Mouse (Mus musculus) heart, postnatal 10 days (tissue): Measurements from ENCODE around the gene Rps11. TPM values are rescaled to one million over a fixed set of nuclear protein-coding genes. Genes with fewer than 3 reads are reported as not detected.

Experiments used
- microRNA-seq, 2 experiments: library from miRNA; unstranded; fragments of <30 nt; microRNA quantifications; one replicate each; pipeline ENCODE4 v1.2.0; 2022
- total RNA-seq, 2 experiments: library from RNA; stranded (reverse); gene quantifications; 2 replicates each; pipeline ENCODE4 v1.2.3; 2021

The Rps11 gene
- total RNA-seq, 2 experiments from 2014 or later, result 752 to 773 TPM

Small RNA genes within 50 kb of the gene (microRNA-seq; reads per million reads assigned to microRNA genes)
- gene Mir150, result 964 to 1,004 reads per million in 2 experiments
- gene Mir5121, result 9.0 to 15.3 reads per million in 2 experiments
- 0 reads per million in 2 experiments for gene Mir7055

Other genes starting within 250 kb of the Rps11 start
- gene Med25, start 231.7 kb downstream of the Rps11 start, total RNA-seq, result 10 to 100 TPM; 67.7 to 77.1 TPM
- gene Fuz, start 228.4 kb downstream of the Rps11 start, total RNA-seq, result 10 to 100 TPM; 12.2 to 18.2 TPM
- gene Ap2a1, start 194.9 kb downstream of the Rps11 start, total RNA-seq, result 10 to 100 TPM; 90.9 to 91.1 TPM
- gene Tsks, start 181.2 kb downstream of the Rps11 start, total RNA-seq, result not detected
- gene Cpt1c, start 149.6 kb downstream of the Rps11 start, total RNA-seq, result 1 to 10 TPM; 4.1 to 6.2 TPM
- 100 to 1,000 TPM; 198 to 216 TPM for gene Prmt1, start 137.9 kb downstream of the Rps11 start, total RNA-seq
- gene Irf3, start 126.8 kb downstream of the Rps11 start, total RNA-seq, result 10 to 100 TPM; 34.1 to 47.9 TPM
- 10 to 100 TPM; 14.5 to 15.9 TPM for gene Bcl2l12, start 125.7 kb downstream of the Rps11 start, total RNA-seq
- gene Scaf1, start 108.1 kb downstream of the Rps11 start, total RNA-seq, result 10 to 100 TPM; 68.5 to 70.1 TPM
- 10 to 100 TPM; 71.6 to 75.7 TPM for gene Rras, start 106.5 kb downstream of the Rps11 start, total RNA-seq
- gene Prr12, start 71.6 kb downstream of the Rps11 start, total RNA-seq, result 10 to 100 TPM; 28.8 to 35.7 TPM
- gene Nosip, start 62.0 kb downstream of the Rps11 start, total RNA-seq, result 10 to 100 TPM; 33.9 to 35.9 TPM
- gene Prrg2, start 61.8 kb downstream of the Rps11 start, total RNA-seq, result 10 to 100 TPM; 10.9 to 11.3 TPM
- gene Rcn3, start 32.2 kb downstream of the Rps11 start, total RNA-seq, result 10 to 100 TPM; 76.5 to 83.4 TPM
- gene Fcgrt, start 20.6 kb downstream of the Rps11 start, total RNA-seq, result 10 to 100 TPM; 65.4 to 69.2 TPM
- gene Rpl13a, start 4.3 kb upstream of the Rps11 start, total RNA-seq, result 100 to 1,000 TPM; 809 to 865 TPM
- gene Gm45713, start 11.8 kb upstream of the Rps11 start, total RNA-seq, result not detected
- 1 to 10 TPM; 5.7 to 6.5 TPM for gene Flt3l, start 12.0 kb upstream of the Rps11 start, total RNA-seq
- 10 to 100 TPM; 47.1 to 49.0 TPM for gene Pih1d1, start 29.9 kb upstream of the Rps11 start, total RNA-seq
- 10 to 100 TPM; 36.6 to 48.2 TPM for gene Aldh16a1, start 30.1 kb upstream of the Rps11 start, total RNA-seq
- gene Slc17a7, start 39.5 kb upstream of the Rps11 start, total RNA-seq, result 1 to 10 TPM; 6.1 to 6.7 TPM
- not detected for gene Gfy, start 55.1 kb upstream of the Rps11 start, total RNA-seq
- not detected for gene Pth2, start 56.6 kb upstream of the Rps11 start, total RNA-seq
- not detected for gene Ccdc155, start 80.5 kb upstream of the Rps11 start, total RNA-seq
- gene Dkkl1, start 87.7 kb upstream of the Rps11 start, total RNA-seq, result not detected
- 10 to 100 TPM; 27.5 to 32.3 TPM for gene Tead2, start 91.3 kb upstream of the Rps11 start, total RNA-seq
- gene Cd37, start 114.7 kb upstream of the Rps11 start, total RNA-seq, result 1 to 10 TPM; 3.0 to 4.0 TPM
- gene Slc6a16, start 116.6 kb upstream of the Rps11 start, total RNA-seq, result not detected
- not detected for gene Slc6a21, start 153.1 kb upstream of the Rps11 start, total RNA-seq
- 10 to 100 TPM; 21.0 to 26.1 TPM for gene Trpm4, start 209.3 kb upstream of the Rps11 start, total RNA-seq
- gene Hrc, start 210.9 kb upstream of the Rps11 start, total RNA-seq, result 100 to 1,000 TPM; 320 to 351 TPM
- under 1 TPM; 0.22 to 0.31 TPM for gene Ppfia3, start 242.6 kb upstream of the Rps11 start, total RNA-seq
- gene Lin7b, start 246.1 kb upstream of the Rps11 start, total RNA-seq, result 1 to 10 TPM in 1 of 2 experiments, under 1 TPM in 1; 0.97 to 1.1 TPM